In genomic region chr2:128450045-128450444, GRCm38 (mm10) we compare ENCODE assay signal across 19 mouse cellular contexts.
DNase-seq lines count a peak whose midpoint lies in the region; ATAC-seq and TF ChIP-seq lines count a peak whose summit lies in the region.
"Had no signal": no experiment of that assay in that cellular context is flagged by ENCODE, and none has a peak within 500 bp of the region (broad histone marks: within the 10 kb centered on the region; RNA-seq: fewer than 3 reads in every experiment).

No protein-coding gene starts in this region.

- H3K27ac ChIP-seq in forebrain, postnatal 0 days (ENCODE audit: low read depth, low read length): no peak overlapping the region
- H3K27ac ChIP-seq in forebrain, embryonic 16.5 days (ENCODE audit: low read length): no peak overlapping the region
- H3K27ac ChIP-seq in midbrain, embryonic 10.5 days (replicated peaks): no peak overlapping the region
- H3K27ac ChIP-seq: embryonic facial prominence, embryonic 10.5 days; forebrain, embryonic 13.5 days; heart, embryonic 13.5 days; hindbrain, embryonic 12.5 days had no signal

- no peak overlapping the region for H3K9ac ChIP-seq in forebrain, postnatal 0 days
- no peak overlapping the region for H3K9ac ChIP-seq in forebrain, embryonic 16.5 days (replicated peaks; ENCODE audit: low read depth, low read length)
- H3K9ac ChIP-seq: forebrain, embryonic 13.5 days; heart, embryonic 13.5 days; hindbrain, embryonic 12.5 days had no signal

- DNase-seq in forebrain, postnatal 0 days: peak; percentile 51
- DNase-seq in cerebellum, adult 18-20 months: peak; percentile 28 to 37
- DNase-seq in cerebellum, adult 9-11 months: peak; percentile 50
- peak; percentile 12 to 32 for DNase-seq in cerebellum, postnatal 36 days
- DNase-seq in frontal cortex, postnatal 14 days (ENCODE audit: low spot score in 2 of 2): no peak
- DNase-seq in heart, adult 8-10 months (ENCODE audit: low spot score): no peak
- no peak for DNase-seq in midbrain, embryonic 10.5 days (ENCODE audit: low spot score)
- DNase-seq: adrenal gland, postnatal 14 days; gastrocnemius, postnatal 10 days; heart, postnatal 36 days; kidney, adult 8-10 months had no signal

- no peaks in the 10 kb centered on the region for H3K4me1 ChIP-seq in forebrain, postnatal 0 days (ENCODE audit: insufficient read depth)
- H3K4me1 ChIP-seq in forebrain, embryonic 16.5 days (replicated peaks; ENCODE audit: control insufficient read depth, insufficient read depth, low read length): no peaks in the 10 kb centered on the region
- no peaks in the 10 kb centered on the region for H3K4me1 ChIP-seq in midbrain, embryonic 10.5 days
- H3K4me1 ChIP-seq: embryonic facial prominence, embryonic 10.5 days; forebrain, embryonic 13.5 days; heart, embryonic 13.5 days; hindbrain, embryonic 12.5 days had no signal

- no peaks in the 10 kb centered on the region for H3K9me3 ChIP-seq in forebrain, postnatal 0 days (ENCODE audit: low read length)
- no peaks in the 10 kb centered on the region for H3K9me3 ChIP-seq in forebrain, embryonic 16.5 days (ENCODE audit: control insufficient read depth, low read length)
- H3K9me3 ChIP-seq in midbrain, embryonic 10.5 days (replicated peaks): no peaks in the 10 kb centered on the region
- H3K9me3 ChIP-seq: embryonic facial prominence, embryonic 10.5 days; forebrain, embryonic 13.5 days; heart, embryonic 13.5 days; hindbrain, embryonic 12.5 days had no signal

- H3K4me2 ChIP-seq in forebrain, postnatal 0 days (ENCODE audit: low read depth): no peak overlapping the region
- no peak overlapping the region for H3K4me2 ChIP-seq in forebrain, embryonic 16.5 days (ENCODE audit: low read length)
- H3K4me2 ChIP-seq: forebrain, embryonic 13.5 days; heart, embryonic 13.5 days; hindbrain, embryonic 12.5 days had no signal

- WGBS in forebrain, postnatal 0 days: 80% methylated on average over 4 of the region's 4 CpGs
- WGBS in forebrain, embryonic 16.5 days: 83% methylated on average over 4 of the region's 4 CpGs
- 89% methylated on average over 4 of the region's 4 CpGs for WGBS in midbrain, embryonic 10.5 days

- H3K27me3 ChIP-seq in forebrain, postnatal 0 days (ENCODE audit: insufficient read depth, low read length): no peaks in the 10 kb centered on the region
- H3K27me3 ChIP-seq in forebrain, embryonic 16.5 days (replicated peaks; ENCODE audit: control insufficient read depth, insufficient read depth, low read length): no peaks in the 10 kb centered on the region
- no peaks in the 10 kb centered on the region for H3K27me3 ChIP-seq in midbrain, embryonic 10.5 days (ENCODE audit: low read depth, poor library complexity, severe bottlenecking)
- H3K27me3 ChIP-seq: forebrain, embryonic 13.5 days; heart, embryonic 13.5 days; hindbrain, embryonic 12.5 days had no signal

- H3K4me3 ChIP-seq in forebrain, postnatal 0 days (ENCODE audit: low read depth, low read length): no peak overlapping the region
- H3K4me3 ChIP-seq in forebrain, embryonic 16.5 days (replicated peaks; ENCODE audit: low read length): no peak overlapping the region
- H3K4me3 ChIP-seq in midbrain, embryonic 10.5 days: no peak overlapping the region
- H3K4me3 ChIP-seq: embryonic facial prominence, embryonic 10.5 days; forebrain, embryonic 13.5 days; heart, embryonic 13.5 days; hindbrain, embryonic 12.5 days had no signal

- no peaks in the 10 kb centered on the region for H3K36me3 ChIP-seq in forebrain, postnatal 0 days (ENCODE audit: insufficient read depth)
- H3K36me3 ChIP-seq in forebrain, embryonic 16.5 days (ENCODE audit: control insufficient read depth, insufficient read depth): no peaks in the 10 kb centered on the region
- no peaks in the 10 kb centered on the region for H3K36me3 ChIP-seq in midbrain, embryonic 10.5 days
- H3K36me3 ChIP-seq: embryonic facial prominence, embryonic 10.5 days; heart, embryonic 13.5 days; hindbrain, embryonic 12.5 days had no signal

- no peak for TF ChIP-seq CTCF in forebrain, postnatal 0 days (IDR thresholded peaks at IDR 0.05; ENCODE audit: low read depth)

- ATAC-seq in forebrain, postnatal 0 days: no peak; the same call in 1 of the 2 replicates
- ATAC-seq in forebrain, embryonic 16.5 days: no peak
- ATAC-seq: forebrain, embryonic 13.5 days; hindbrain, embryonic 16.5 days; inflammation-experienced regulatory T-cells, adult 6 months; intestine, postnatal 0 days had no signal

Comparison
In these comparisons a context has a peak if more than half of its experiments do, and no peak if none do; other contexts are left out.
1. DNase-seq: peak in forebrain, postnatal 0 days (single experiment), cerebellum, adult 18-20 months (2 of 2), cerebellum, adult 9-11 months (single experiment) and cerebellum, postnatal 36 days (2 of 2); none in frontal cortex, postnatal 14 days (0 of 2), heart, adult 8-10 months (single experiment) and midbrain, embryonic 10.5 days (single experiment).